Mouse (Mus musculus): ENCODE measurements around the gene Macrod1. TPM values are rescaled to one million over a fixed set of nuclear protein-coding genes. Genes with fewer than 3 reads are reported as not detected.

The Macrod1 gene
- polyA plus RNA-seq, 1 experiment from 2014 or later, result 32.9 TPM

GRCm38 (mm10) chr19:7134631-7135091, 78.1 kb downstream of the Macrod1 start:
- H3K27ac ChIP-seq (replicated peaks), result peak overlapping the region; percentile 79
- H3K4me1 ChIP-seq, result peaks cover 85% of the 10 kb centered on the region
- peaks cover 52% of the 10 kb centered on the region for H3K27me3 ChIP-seq (replicated peaks)
- no peak overlapping the region for H3K4me3 ChIP-seq
- H3K9me3 ChIP-seq, result no peaks in the 10 kb centered on the region
- WGBS, result 20% methylated on average over 17 of the region's 17 CpGs
- no peak for ATAC-seq (ENCODE audit: extremely low read depth, insufficient number of reproducible peaks, low FRiP score, low TSS enrichment)
- no peaks in the 10 kb centered on the region for H3K36me3 ChIP-seq
- H3K4me2 ChIP-seq, result peak overlapping the region; percentile 47
- 0 out of 2 replicates have a peak overlapping the region, but pooled peaks have one; percentile 52 for H3K9ac ChIP-seq

- Histone ChIP-seq H3K27ac (replicated peaks) (peak overlapping the region; percentile 79), H3K27me3 (replicated peaks) (peaks cover 52% of the 10 kb centered on the region), H3K4me3 (no peak overlapping the region), H3K9me3 (no peaks in the 10 kb centered on the region), H3K4me1 (peaks cover 81% of the 10 kb centered on the region), H3K9ac (peak overlapping the region; percentile 45), H3K36me3 (no peaks in the 10 kb centered on the region), H3K4me2 (peak overlapping the region; percentile 47; the same call in 1 of the 2 replicates)
- 14% methylated on average over 9 of the region's 9 CpGs for WGBS
- peak; percentile 42 for ATAC-seq (ENCODE audit: extremely low read depth, insufficient number of reproducible peaks, low FRiP score, low TSS enrichment)
Measured at GRCm38 (mm10) chr19:7135525-7135924, 78.9 kb downstream of the Macrod1 start.

GRCm38 (mm10) chr19:7136016-7136415, 79.4 kb downstream of the Macrod1 start:
- Histone ChIP-seq H3K4me3 (no peak overlapping the region), H3K4me1 (peaks cover 80% of the 10 kb centered on the region), H3K27ac (replicated peaks) (peak overlapping the region; percentile 79), H3K4me2 (peak overlapping the region; percentile 12; the same call in 1 of the 2 replicates), H3K9me3 (no peaks in the 10 kb centered on the region), H3K36me3 (no peaks in the 10 kb centered on the region), H3K9ac (peak overlapping the region; percentile 37; the same call in 1 of the 2 replicates), H3K27me3 (replicated peaks) (peaks cover 52% of the 10 kb centered on the region)
- no peak for ATAC-seq (ENCODE audit: extremely low read depth, insufficient number of reproducible peaks, low FRiP score, low TSS enrichment)
- 15% methylated on average over 9 of the region's 9 CpGs for WGBS

- Histone ChIP-seq H3K4me3 (no peak overlapping the region), H3K9ac (peak overlapping the region; percentile 42; the same call in 1 of the 2 replicates), H3K9me3 (no peaks in the 10 kb centered on the region), H3K4me1 (peaks cover 81% of the 10 kb centered on the region), H3K36me3 (no peaks in the 10 kb centered on the region), H3K4me2 (no peak overlapping the region), H3K27ac (replicated peaks) (peak overlapping the region; percentile 79), H3K27me3 (replicated peaks) (peaks cover 45% of the 10 kb centered on the region)
- WGBS, result 32% methylated on average over 14 of the region's 14 CpGs
- ATAC-seq (ENCODE audit: extremely low read depth, insufficient number of reproducible peaks, low FRiP score, low TSS enrichment), result no peak
Measured at GRCm38 (mm10) chr19:7136714-7137498, 80.3 kb downstream of the Macrod1 start.

GRCm38 (mm10) chr19:7138327-7138726, 81.7 kb downstream of the Macrod1 start:
- Histone ChIP-seq H3K9me3 (no peaks in the 10 kb centered on the region), H3K4me3 (no peak overlapping the region), H3K36me3 (no peaks in the 10 kb centered on the region), H3K4me1 (peaks cover 90% of the 10 kb centered on the region), H3K4me2 (no peak overlapping the region), H3K27me3 (replicated peaks) (peaks cover 42% of the 10 kb centered on the region), H3K9ac (peak overlapping the region; percentile 38; the same call in 1 of the 2 replicates), H3K27ac (replicated peaks) (no peak overlapping the region)
- 67% methylated on average over 14 of the region's 14 CpGs for WGBS
- ATAC-seq (ENCODE audit: extremely low read depth, insufficient number of reproducible peaks, low FRiP score, low TSS enrichment), result no peak

- no peak for ATAC-seq (ENCODE audit: extremely low read depth, insufficient number of reproducible peaks, low FRiP score, low TSS enrichment)
- Histone ChIP-seq H3K9ac (peak overlapping the region; percentile 38; the same call in 1 of the 2 replicates), H3K4me2 (no peak overlapping the region), H3K4me1 (peaks cover 90% of the 10 kb centered on the region), H3K4me3 (no peak overlapping the region), H3K27me3 (replicated peaks) (peaks cover 45% of the 10 kb centered on the region), H3K36me3 (no peaks in the 10 kb centered on the region), H3K9me3 (no peaks in the 10 kb centered on the region), H3K27ac (replicated peaks) (no peak overlapping the region)
- WGBS, result 57% methylated on average over 4 of the region's 4 CpGs
Measured at GRCm38 (mm10) chr19:7139321-7139720, 82.7 kb downstream of the Macrod1 start.

- Histone ChIP-seq H3K9ac (no peak overlapping the region), H3K4me3 (no peak overlapping the region), H3K27me3 (replicated peaks) (peaks cover 48% of the 10 kb centered on the region), H3K4me1 (peaks cover 83% of the 10 kb centered on the region), H3K36me3 (no peaks in the 10 kb centered on the region), H3K4me2 (no peak overlapping the region), H3K27ac (replicated peaks) (no peak overlapping the region), H3K9me3 (no peaks in the 10 kb centered on the region)
- 64% methylated on average over 6 of the region's 6 CpGs for WGBS
- no peak for ATAC-seq (ENCODE audit: extremely low read depth, insufficient number of reproducible peaks, low FRiP score, low TSS enrichment)
Measured at GRCm38 (mm10) chr19:7140373-7140772, 83.8 kb downstream of the Macrod1 start.

- Histone ChIP-seq H3K9me3 (no peaks in the 10 kb centered on the region), H3K4me2 (no peak overlapping the region), H3K4me3 (no peak overlapping the region), H3K4me1 (peaks cover 77% of the 10 kb centered on the region), H3K27me3 (replicated peaks) (peaks cover 53% of the 10 kb centered on the region), H3K9ac (peak overlapping the region; percentile 21; the same call in 1 of the 2 replicates), H3K27ac (replicated peaks) (peak overlapping the region; percentile 33; the same call in 1 of the 2 replicates), H3K36me3 (no peaks in the 10 kb centered on the region)
- 55% methylated on average over 12 of the region's 12 CpGs for WGBS
- no peak for ATAC-seq (ENCODE audit: extremely low read depth, insufficient number of reproducible peaks, low FRiP score, low TSS enrichment)
Measured at GRCm38 (mm10) chr19:7140856-7141421, 84.3 kb downstream of the Macrod1 start.

- Histone ChIP-seq H3K9me3 (no peaks in the 10 kb centered on the region), H3K4me1 (peaks cover 63% of the 10 kb centered on the region), H3K9ac (no peak overlapping the region), H3K4me2 (no peak overlapping the region), H3K36me3 (no peaks in the 10 kb centered on the region), H3K4me3 (no peak overlapping the region), H3K27ac (replicated peaks) (peak overlapping the region; percentile 33; the same call in 1 of the 2 replicates), H3K27me3 (replicated peaks) (peaks cover 53% of the 10 kb centered on the region)
- no peak for ATAC-seq (ENCODE audit: extremely low read depth, insufficient number of reproducible peaks, low FRiP score, low TSS enrichment)
- 36% methylated on average over 5 of the region's 5 CpGs for WGBS
Measured at GRCm38 (mm10) chr19:7142207-7142915, 85.8 kb downstream of the Macrod1 start.

GRCm38 (mm10) chr19:7143854-7144253, 87.2 kb downstream of the Macrod1 start:
- 0 out of 2 replicates have a peak overlapping the region, but pooled peaks have one; percentile 6 for H3K27ac ChIP-seq (replicated peaks)
- peak overlapping the region; percentile 72 for H3K9ac ChIP-seq
- no peaks in the 10 kb centered on the region for H3K36me3 ChIP-seq
- ATAC-seq (ENCODE audit: extremely low read depth, insufficient number of reproducible peaks, low FRiP score, low TSS enrichment), result no peak; the same call in 1 of the 2 replicates
- H3K4me1 ChIP-seq, result peaks cover 52% of the 10 kb centered on the region
- peaks cover 55% of the 10 kb centered on the region for H3K27me3 ChIP-seq (replicated peaks)
- H3K4me3 ChIP-seq, result peak overlapping the region; percentile 42
- peak overlapping the region; percentile 70 for H3K4me2 ChIP-seq
- H3K9me3 ChIP-seq, result no peaks in the 10 kb centered on the region
- WGBS, result under 1% methylated on average over 20 of the region's 20 CpGs

- Histone ChIP-seq H3K4me1 (peaks cover 54% of the 10 kb centered on the region), H3K9ac (peak overlapping the region; percentile 72; the same call in 1 of the 2 replicates), H3K4me3 (peak overlapping the region; percentile 42), H3K27me3 (replicated peaks) (peaks cover 58% of the 10 kb centered on the region), H3K9me3 (no peaks in the 10 kb centered on the region), H3K36me3 (no peaks in the 10 kb centered on the region), H3K4me2 (peak overlapping the region; percentile 70), H3K27ac (replicated peaks) (no peak overlapping the region)
- ATAC-seq (ENCODE audit: extremely low read depth, insufficient number of reproducible peaks, low FRiP score, low TSS enrichment), result no peak
- 70% methylated on average over 3 of the region's 3 CpGs for WGBS
Measured at GRCm38 (mm10) chr19:7144458-7144857, 87.8 kb downstream of the Macrod1 start.
